Mouse (Mus musculus) right cerebral cortex, postnatal 25 days (tissue): ENCODE measurements at regions not wholly inside any gene's neighbourhood (a gene's known extent, or its start where the extent isn't known, plus 50 kb on each side); places are given as distances from the start of the nearest gene placed in this dataset.

Experiments
- DNase-seq: peaks from one replicate; pipeline ENCODE4 v3.0.0; 2022

DNA sequence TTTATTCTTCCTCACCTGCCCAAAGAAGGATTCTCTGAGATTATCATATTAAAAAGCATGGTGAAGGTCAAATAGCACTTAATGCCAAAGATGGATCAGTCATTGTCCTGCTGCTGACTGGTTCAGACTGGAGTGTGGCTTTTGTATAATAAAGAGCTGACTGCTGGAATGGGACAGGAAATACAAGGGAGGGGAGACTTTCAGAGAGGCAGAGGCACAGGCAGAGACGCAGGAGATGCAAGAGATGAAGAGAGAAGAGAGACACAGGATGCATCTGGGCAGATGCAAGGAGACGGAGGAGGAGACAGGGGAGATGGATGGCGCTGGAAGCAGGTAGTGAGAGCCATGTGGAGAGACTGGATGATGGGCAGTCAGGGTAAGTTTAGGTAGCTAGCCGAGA, 65.4 kb upstream of the Glrp1 start:
- DNase-seq: no peak

DNA sequence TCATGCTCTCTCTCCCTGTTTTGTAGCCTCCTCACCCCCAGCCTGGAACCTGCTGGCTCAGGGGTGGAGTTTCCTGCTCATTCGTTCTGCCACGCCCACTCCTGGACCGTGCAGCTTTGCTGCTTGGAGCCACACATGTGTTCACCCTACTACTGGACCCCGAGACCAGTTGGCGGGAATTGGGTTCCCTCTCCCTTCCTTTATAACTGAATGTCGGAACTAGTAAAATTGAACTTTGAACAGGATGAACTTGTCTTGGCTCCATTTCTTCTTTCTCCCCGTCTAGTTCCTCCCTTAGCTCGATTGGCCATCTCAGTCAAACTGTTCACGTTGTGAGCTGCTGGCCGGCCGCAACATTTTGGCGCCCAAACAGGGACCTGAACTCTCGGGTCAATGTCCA, 62.3 kb upstream of the Glrp1 start:
- DNase-seq: no peak

DNA sequence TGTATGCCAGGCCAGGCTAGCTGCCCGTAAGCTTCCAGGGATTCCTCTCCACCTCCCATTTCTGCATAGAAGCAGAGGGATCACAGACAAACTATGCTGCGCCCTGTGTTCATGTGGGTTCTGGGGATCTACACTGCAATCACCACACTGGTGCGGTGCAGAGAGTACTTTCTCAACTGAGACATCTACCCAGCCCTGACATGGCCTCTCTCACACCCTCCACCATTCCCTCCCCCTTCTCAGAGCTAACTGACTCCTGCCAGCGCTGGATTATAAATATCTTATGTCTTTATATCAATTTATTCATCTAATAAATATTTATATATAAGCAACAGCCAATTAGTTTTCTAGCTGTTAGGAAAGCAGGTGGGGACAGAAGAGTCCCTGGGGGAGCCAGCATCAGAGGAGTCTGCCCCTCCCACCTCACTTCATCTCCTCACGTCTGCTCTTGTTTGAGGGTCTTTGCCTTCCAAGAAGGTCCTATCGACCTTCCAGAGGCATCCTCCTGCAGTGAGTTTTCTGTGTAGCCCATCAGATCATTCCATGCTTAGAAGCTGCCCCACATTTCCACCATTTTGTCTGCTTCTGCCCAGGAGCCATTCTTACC, 58.7 kb upstream of the Glrp1 start:
- DNase-seq: no peak

DNA sequence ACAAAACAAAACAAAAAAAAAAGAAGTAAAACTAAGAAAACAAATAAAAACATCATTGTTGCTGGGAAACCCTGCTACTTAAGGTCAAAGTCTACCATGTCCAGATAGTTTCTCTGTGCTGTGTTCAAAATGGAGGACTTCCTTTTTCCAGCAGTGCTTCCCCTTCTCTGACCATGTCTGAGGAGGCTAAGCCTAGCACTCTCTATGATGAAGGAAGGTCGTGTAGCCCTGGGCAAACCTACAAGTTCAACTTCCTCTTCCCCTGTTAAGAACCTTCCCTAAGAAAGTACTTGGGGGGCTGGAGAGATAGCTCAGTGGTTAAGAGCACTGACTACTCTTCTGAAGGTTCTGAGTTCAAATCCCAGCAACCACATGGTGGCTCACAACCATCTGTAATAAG, 57.3 kb upstream of the Glrp1 start:
- no peak for DNase-seq

DNA sequence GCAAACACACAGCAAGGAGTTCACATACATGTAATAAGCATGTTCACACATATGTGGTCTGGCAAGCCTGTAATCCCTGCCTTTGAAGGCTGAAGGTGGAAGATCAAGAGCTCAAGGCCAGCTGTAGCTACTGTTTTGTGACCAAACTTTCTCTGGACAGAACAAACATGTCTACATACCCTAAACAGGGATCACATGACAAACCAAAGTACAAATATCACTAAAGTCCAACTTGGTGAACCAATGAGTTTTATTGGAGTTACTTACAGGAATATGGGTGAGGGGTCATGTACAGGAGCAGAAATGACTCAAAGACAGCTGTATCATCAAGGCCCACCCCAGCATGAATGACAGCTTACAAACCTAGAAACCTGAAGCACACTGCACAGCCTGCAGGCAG, 56.6 kb upstream of the Glrp1 start:
- no peak for DNase-seq

DNA sequence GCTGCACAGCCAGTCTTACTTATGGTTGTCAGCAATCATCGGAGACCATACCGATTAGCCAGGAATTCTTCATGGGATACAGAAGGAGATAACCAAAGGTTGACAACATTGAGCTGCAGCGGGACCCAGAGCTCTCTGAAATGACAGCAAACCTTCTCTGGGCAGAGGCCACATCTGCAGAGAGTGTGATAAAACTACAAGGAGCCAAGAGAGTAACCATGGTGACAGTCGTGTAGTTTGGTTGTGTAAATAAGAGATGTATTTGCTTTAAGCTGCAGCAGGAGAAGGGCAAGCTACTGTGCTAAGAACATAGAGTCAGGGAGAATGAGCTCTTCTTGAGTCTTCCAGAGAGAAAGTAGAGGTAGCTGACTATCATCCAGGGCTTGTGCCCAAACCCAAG, 55.0 kb upstream of the Glrp1 start:
- no peak for DNase-seq

DNA sequence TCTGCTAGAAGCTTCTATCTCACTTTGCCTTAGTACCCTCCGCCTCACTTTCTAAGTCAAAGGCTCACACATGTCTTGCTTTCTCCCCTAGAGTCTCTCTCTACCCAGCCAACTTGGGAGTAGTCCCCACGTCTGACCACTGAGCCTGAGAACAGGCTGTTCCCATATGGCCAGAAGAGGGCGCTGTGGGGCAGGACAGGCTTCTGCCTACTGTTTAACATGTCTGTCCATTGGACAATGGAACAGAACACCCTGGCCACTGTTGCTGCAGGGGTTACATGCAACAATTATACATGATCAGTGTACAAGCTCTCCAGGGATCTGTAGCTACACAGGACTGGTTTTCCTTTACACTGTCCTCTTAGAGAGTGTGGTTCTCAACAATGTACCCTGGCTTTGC, 52.5 kb upstream of the Glrp1 start:
- peak; percentile 70 for DNase-seq

DNA sequence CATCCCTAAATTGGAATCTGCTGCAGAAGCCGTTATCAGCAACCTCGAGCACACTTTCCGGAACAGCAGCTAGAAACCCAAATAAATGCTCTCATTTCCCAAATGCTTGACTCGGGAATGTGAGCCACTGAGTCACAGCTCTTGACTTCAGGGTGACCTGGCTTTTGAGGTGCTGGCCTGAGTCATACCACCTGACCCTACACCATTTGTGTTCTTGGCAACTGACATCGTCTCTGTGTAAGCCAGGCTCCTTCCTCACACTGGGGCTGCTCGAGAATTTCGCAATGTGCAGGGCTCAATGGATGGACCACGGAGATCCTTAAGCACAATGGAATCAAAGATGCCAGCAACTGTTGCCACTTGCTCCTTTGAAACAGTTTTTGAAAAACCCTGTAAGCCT, 50.9 kb upstream of the Glrp1 start:
- no peak for DNase-seq
